Comparison of ENCODE assay signal across 22 mouse cellular contexts in genomic region chr3:103535207-103535606, GRCm38 (mm10). TPM values are rescaled to one million over a fixed set of nuclear protein-coding genes. Genes with fewer than 3 reads are reported as not detected.
"Had no signal": no experiment of that assay in that cellular context is flagged by ENCODE, and none has a peak within 500 bp of the region (broad histone marks: within the 10 kb centered on the region; RNA-seq: fewer than 3 reads in every experiment).

No protein-coding gene starts in this region.

- ATAC-seq: lung, postnatal 0 days; midbrain, embryonic 16.5 days had no signal

- H3K27me3 ChIP-seq: lung, embryonic 15.5 days; neural tube, embryonic 13.5 days; neural tube, embryonic 15.5 days; stomach, embryonic 15.5 days had no signal

- H3K4me3 ChIP-seq: lung, embryonic 15.5 days; midbrain, embryonic 10.5 days; midbrain, embryonic 12.5 days; myocyte; neural tube, embryonic 13.5 days; neural tube, embryonic 15.5 days; stomach, embryonic 15.5 days had no signal

- H3K9me3 ChIP-seq: lung, embryonic 15.5 days; midbrain, embryonic 10.5 days; midbrain, embryonic 12.5 days; neural tube, embryonic 13.5 days; neural tube, embryonic 15.5 days; stomach, embryonic 15.5 days had no signal

- H3K27ac ChIP-seq: liver, embryonic 14.5 days; lung, embryonic 15.5 days; midbrain, embryonic 10.5 days; midbrain, embryonic 12.5 days; neural tube, embryonic 13.5 days; neural tube, embryonic 15.5 days; stomach, embryonic 15.5 days; stomach, postnatal 0 days had no signal

- H3K4me1 ChIP-seq: midbrain, embryonic 12.5 days had no signal

- H3K36me3 ChIP-seq: lung, embryonic 15.5 days; midbrain, embryonic 10.5 days; midbrain, embryonic 12.5 days; neural tube, embryonic 13.5 days; neural tube, embryonic 15.5 days; stomach, embryonic 15.5 days had no signal

- DNase-seq: lung, adult 18-20 months; lung, postnatal 14 days; lung, postnatal 4 days; midbrain, embryonic 14.5 days; right cerebral cortex, postnatal 14 days; thymus, adult 18-20 months; thymus, postnatal 14 days; thymus, postnatal 4 days had no signal

- H3K9ac ChIP-seq: liver, embryonic 14.5 days; lung, embryonic 15.5 days; midbrain, embryonic 12.5 days; neural tube, embryonic 13.5 days; neural tube, embryonic 15.5 days; stomach, embryonic 15.5 days had no signal

- H3K4me2 ChIP-seq: lung, embryonic 15.5 days; midbrain, embryonic 12.5 days; neural tube, embryonic 13.5 days; neural tube, embryonic 15.5 days; stomach, embryonic 15.5 days had no signal

RNA-seq across cellular contexts. Expression of gene Syt6, which starts 39.8 kb away (rescaled TPM):
- total RNA-seq: megakaryocyte, adult 5-6 weeks; megakaryocyte-erythroid progenitor cell, adult 5-6 weeks had no signal
- polyA plus RNA-seq: liver, embryonic 16.5 days had no signal
